Mouse (Mus musculus): Measurements from ENCODE around the gene Tob1.

Gene Tob1

DNA sequence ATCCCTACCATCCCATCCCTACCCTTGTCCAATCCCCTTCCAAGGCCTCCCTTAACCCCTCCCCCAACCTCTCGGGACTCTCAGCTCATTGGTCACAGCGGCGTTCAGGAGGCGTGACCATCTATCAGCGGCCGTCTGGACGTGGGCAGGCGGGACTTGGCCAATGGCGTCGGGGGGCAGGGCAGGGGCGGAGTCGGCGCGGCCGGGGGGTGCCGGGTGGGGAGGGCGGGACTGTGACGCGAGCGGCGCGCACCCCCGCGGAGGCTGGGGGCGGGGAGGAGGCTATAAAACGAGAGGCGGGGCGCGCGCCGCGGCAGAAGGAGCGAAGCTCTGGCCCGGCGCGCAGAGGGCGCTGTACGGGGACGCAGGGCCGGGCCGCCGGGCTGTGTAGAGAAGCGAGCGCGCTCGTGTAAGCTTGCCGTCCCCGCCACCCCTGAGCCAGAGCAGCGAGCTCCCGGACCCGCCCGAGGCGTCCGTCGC, at the start of gene Tob1:
Gene Tob1, plus strand, starts transcription at position 331 of the 480 bp plus-strand sequence.
- DNase-seq (ENCODE audit: extremely low read depth, low read depth, low spot score), result no peak

DNA sequence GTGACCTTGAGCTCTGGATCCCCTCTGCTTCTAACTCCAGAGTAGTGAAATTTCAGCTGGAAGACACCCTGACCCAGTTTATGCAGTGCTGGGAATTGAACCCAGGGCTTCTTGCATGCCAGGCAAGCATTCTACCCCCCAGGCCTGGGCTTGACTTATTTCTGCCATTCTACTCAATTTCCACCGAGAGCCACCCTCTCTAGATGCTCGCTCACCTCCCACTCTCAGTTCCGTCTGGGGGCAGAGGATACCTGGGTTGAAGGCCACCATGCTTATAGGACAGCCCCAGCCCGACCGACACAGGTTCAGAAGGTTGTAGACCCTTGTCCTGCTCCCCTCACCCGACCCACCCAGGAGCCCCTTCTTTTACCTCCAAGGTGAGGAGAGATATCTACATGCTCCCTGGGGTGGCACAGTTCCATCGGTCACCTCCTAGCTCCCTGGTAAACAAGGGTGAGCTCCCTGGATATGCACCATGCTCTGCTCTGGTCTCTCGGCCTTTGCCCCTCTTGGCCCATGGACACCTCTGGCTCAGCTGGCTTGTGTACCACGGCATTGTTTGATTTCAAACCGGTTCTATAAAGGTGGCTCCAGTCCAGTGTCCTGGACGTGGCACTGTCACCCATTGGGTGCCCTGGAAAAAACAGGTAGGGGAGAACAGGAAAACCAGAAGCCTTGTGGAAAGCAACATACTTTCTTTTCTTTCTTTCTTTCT, 49.2 kb upstream of the Tob1 start:
- no peak for DNase-seq (ENCODE audit: extremely low read depth, low read depth, low spot score)

DNA sequence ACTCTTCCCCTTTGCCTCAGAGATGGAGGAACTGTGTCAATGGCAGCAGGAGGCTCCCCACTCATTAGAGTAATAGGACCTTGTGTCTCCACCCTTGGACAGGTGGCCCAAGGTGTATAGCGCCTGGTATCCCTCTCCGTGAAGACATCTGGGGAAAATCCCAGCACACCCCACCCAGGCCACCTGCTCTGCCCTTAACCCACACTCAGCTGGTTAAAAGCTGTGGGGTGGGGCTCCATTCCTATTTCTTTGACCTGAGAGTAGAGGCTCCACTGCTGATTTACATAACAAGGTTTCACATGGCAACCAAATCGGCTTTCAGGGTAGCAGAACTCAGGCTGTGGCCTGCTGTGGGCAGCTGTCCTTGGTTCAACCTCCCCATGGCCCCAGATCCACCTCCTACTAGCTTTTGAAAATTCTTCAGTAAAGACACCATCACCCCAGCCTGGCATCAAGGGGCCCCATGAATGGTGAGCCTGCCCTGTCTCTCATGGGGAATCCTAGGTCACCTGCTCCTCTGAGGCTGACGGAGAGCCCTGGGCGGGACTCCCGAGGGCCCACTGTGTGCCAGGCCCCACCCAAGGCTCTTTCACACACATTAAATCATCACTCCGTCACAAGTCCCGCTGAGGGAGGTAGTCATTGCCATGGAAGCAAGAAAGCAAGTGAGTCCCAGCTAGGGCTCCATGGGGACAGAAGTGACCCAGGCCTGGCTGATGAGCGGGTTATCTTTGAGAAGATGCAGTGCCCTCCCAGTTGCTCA, 48.1 kb upstream of the Tob1 start:
- no peak for DNase-seq (ENCODE audit: extremely low read depth, low read depth, low spot score)

DNA sequence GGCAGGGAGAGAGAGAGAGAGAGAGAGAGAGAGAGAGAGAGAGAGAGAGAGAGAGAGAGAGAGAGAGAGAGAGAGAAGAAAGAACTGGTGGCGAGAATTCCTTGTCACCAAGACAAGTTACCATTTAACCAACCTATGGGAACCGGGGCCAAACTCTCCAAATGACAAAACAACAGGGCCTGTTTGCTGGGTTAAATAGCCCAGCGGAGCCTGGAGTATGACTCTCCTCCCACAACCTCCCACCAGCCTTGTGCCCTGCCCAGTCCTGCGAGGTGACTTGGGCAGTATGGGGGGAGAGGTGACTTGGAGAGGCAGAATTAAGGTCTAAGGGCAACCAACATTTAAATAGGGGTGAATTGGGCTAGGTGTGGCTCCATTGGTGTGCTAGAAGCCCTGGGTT, 45.5 kb upstream of the Tob1 start:
- DNase-seq (ENCODE audit: extremely low read depth, low read depth, low spot score), result no peak

DNA sequence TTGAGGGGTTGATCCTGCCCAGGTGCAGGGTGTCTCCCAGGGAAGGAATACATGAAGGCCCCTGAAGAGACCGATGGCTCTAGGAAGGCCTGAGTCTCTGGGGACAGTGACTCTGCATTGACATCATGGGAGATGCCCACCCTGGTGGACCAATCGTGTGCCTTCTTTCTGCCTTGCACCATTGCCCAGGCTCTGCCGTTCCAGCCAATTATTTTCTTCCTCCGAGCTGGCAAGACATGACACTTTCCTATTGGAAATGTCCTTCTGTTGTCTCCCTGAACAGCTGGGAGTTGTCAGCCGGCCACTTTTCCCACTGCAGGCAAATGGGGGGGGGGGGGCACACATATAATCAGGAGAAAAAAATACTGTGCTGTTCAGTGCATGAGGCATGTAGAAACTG, 43.0 kb upstream of the Tob1 start:
- no peak for DNase-seq (ENCODE audit: extremely low read depth, low read depth, low spot score)

DNA sequence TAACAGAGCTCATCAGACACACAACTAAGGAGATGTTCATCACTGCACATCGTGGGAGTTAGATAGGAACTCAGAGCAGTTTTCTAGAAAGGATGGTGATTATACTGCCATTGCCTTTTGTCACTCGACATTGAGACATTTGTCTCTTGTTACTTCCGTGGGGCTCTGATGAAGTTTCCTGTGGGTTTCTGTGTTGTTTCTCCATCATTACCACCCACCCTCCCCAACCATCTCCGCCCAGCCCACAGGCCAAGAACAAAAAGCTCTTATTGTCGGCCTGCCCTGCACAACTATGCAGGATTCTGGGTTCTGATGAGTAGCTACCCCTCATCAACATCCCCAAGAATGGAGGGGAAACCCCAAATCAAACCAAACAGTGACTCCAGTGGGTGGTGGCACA, 41.7 kb upstream of the Tob1 start:
- no peak for DNase-seq (ENCODE audit: extremely low read depth, low read depth, low spot score)

DNA sequence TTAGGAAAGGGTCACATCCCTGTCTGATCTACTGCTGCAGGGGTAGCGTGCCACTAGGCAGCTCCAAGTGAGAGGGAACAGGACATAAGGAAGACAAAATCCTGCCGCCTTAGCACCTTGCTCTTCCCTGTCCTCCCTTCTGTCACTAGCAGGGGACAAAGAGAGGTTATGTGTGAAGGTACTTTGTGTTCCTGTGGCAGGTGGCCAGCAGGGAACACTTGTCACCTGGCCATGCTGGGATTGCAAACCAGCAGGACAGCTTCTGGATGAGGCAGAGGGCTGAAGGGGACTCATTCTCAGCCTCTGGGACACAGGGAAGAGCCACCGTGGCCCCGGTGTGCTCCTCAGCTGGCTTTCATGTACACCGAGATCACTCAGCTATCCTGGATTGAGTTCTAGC, 39.6 kb upstream of the Tob1 start:
- no peak for DNase-seq (ENCODE audit: extremely low read depth, low read depth, low spot score)

DNA sequence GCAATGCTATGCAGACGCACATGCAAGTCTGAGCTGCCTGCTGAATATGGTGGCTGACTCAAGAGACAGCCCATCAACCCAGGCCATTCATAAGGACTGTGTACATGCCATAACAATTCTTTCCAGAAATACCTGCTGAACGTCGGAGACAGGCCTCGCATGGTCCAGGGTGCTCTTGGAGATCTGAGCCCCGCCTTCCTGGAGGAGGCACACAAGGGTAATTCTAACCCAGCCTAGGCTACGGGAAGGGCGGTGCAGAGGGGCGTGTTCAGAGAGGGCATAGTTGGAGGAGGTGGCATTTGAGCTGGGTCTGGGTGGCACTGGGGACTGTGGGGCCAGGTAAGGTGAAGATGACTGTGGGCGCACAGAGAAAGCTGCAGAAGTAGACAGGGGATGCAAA, 39.1 kb upstream of the Tob1 start:
- DNase-seq (ENCODE audit: extremely low read depth, low read depth, low spot score), result no peak

DNA sequence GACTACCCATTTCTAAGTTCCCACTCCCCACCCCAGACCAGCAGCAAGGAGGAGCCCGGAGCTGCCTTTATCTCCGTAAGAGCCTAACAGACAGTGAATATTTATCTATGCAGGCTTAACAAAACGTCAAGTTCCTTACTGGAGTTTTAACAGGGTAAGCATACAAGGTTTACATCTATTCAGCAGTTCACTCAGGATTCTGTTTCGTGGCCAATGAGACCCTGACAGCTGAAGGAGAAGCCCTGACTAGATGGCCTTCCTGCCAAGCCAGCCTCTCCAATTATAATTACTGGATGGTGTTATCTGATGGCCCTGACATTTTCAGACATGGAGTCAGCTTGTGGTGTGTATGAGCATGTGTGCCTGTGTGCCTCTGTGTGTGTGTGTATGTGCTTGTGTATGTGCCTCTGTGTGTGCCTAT, 37.5 kb upstream of the Tob1 start:
- DNase-seq (ENCODE audit: extremely low read depth, low read depth, low spot score), result no peak

DNA sequence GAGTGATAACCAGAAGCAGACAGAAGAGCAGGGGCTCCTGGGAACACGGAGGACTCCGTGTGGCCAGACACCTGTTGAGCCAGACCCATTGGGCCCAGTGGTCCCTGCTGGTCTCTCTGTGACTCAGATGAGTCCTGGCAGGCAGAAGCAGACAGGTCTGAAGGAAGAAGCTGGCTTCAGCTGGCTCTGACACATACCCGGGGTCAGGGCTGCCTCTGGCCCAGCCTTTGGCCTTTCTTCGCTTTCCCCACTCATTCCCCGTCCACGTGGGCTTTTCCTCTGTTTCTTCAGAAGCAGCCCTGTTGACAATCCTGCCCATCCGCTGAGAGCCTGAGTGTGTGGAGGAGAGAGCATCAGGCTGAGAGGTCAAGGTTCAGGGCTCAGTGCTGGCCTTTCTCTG, 36.0 kb upstream of the Tob1 start:
- no peak for DNase-seq (ENCODE audit: extremely low read depth, low read depth, low spot score)

DNA sequence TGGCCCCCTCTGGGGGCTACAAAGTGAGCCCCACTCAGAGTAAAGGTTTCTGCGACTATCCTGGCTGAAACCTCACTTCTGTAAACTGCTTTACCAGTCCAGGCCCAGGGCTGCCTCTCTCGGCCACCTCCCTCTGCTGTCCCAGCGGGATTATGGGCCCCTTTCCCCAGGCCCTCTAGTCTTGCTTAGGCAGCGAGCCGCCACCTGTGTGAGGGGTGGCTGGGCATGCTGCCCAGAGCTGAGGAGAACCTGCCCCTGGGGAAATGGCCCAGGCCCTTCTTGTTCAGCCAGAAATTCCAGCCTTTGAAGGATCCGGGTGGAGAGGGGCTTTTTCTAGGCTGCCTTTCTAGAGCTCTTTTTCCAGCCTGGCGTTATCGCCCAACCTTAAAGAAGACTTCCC, 35.6 kb upstream of the Tob1 start:
- DNase-seq (ENCODE audit: extremely low read depth, low read depth, low spot score), result no peak

DNA sequence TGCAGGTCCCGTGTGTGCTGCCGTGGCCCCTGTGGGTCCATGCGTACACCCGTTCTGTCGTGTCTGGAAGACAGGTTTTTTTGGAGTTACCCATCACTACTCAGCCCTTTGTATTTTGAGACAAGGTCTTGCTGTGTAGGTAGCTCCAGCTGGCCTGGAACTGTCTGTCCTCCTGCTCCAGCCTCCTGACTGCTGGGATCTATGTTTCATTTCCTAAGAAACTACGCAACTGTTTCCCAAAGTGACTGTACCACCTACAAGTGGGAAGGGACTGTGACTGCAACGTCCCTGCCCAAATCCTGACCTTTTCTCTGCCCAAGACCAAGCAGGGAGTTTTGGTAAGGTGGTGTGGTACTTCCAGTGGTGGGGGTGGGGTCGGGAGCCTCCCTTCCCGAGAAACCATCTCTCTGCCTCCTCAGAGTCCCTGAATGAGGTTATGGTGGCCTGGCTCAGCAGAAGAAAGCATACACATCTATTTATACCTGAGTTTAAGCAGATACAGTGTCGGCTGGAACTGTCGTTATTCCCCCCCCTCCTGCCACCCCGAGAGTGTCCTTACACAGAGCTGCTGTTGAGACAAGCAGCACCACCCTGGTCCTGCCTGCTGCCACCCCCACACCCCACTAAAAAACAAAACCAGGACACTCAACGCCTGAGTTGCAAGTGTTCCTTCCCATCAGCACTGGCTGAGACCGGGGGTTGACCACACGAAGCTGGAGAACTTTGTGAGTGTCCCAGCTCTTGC, 33.2 kb upstream of the Tob1 start:
- DNase-seq (ENCODE audit: extremely low read depth, low read depth, low spot score), result no peak

DNA sequence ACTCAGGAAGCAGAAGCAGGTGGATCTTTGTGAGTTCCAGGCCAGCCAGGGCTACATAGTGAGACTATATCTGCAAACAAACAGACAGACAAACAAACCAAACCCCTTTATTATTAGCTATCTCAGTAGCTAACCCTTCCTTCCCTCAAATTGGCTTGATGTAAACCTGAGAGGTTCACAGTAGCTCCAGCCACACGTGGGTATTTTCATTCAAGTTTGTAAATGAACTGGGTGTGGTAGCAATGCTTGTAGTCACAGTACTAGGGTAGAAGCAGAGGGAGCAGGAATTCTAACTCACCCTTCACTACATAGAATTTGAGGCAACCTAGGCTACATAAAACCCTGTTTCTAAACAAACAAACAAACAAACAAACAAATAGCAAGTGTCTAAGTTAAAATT, 31.5 kb upstream of the Tob1 start:
- DNase-seq (ENCODE audit: extremely low read depth, low read depth, low spot score), result no peak

DNA sequence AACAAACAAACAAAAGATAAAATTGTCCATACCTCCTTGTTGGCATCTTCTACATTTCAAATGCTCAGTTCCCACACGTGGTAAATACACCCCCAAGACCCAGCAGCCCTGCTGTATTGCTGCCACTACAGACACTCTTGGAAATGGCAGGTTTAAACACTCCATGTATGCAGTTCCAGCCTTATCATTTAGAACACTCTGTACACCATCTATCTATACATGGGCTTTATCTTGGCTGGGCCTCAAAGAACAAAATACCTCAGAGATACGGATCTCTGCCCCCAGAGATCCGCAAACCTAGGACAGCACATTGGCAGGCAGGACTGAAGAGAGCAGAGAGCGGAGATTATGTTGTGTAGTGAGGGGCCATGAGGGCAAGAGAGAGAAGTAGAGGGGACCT, 31.1 kb upstream of the Tob1 start:
- DNase-seq (ENCODE audit: extremely low read depth, low read depth, low spot score), result no peak

DNA sequence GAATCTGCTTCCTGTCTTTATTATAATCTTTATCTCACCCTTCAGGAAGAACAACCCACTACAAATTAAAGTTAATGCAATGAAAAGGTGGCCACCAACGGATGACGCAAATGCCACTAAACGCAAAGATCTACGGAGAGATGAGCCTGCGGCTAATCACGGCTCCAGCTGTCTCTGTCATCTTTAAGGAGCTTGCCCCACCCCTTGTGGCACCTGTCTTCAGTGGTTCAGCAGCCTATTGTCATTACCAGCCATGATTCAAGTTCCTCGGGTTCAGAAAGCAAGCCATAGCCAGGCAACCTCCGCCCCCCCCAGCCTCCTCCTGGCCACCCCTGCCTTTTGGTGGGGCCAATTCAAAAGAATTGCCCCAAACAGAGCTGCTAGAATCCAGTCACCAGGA, 29.6 kb upstream of the Tob1 start:
- DNase-seq (ENCODE audit: extremely low read depth, low read depth, low spot score), result no peak

DNA sequence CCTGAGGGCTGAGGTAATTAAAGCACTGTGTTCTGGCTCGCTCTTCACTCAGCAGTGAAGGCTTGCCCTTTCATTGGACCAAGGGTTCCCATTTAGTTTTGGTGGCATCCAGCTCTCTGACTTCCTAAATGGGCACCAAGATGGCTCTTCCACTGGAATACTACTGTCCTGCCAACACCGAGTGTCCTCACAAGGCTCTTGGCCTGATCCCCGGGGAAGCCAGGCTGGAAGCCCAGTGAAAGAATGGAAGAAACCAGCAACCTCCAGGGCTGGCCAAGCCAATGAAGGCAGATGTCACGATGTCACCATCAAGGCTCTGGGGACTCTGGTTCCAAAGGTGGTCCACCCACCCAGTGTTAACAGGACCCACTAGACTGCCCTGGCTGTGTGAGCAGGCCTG, 28.5 kb upstream of the Tob1 start:
- no peak for DNase-seq (ENCODE audit: extremely low read depth, low read depth, low spot score)

DNA sequence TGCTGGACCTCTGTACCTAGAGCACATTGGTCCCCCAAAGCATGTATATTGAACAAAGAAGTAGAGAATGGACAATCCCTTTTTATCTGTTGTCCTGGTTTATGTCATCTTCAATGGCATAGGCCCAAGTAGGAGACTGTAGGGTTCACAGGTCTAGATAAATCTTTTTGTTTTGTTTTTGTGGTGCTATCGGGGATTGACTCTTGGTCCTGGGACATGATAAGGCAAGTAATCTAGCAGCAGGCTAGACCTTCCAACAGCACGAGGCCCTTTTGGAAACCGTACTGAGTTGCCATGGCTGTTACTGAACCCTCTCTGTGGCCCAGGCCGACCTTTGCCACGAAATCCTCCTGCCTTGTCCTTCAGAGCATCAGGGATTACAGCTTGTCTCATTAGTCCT, 28.1 kb upstream of the Tob1 start:
- DNase-seq (ENCODE audit: extremely low read depth, low read depth, low spot score), result no peak

DNA sequence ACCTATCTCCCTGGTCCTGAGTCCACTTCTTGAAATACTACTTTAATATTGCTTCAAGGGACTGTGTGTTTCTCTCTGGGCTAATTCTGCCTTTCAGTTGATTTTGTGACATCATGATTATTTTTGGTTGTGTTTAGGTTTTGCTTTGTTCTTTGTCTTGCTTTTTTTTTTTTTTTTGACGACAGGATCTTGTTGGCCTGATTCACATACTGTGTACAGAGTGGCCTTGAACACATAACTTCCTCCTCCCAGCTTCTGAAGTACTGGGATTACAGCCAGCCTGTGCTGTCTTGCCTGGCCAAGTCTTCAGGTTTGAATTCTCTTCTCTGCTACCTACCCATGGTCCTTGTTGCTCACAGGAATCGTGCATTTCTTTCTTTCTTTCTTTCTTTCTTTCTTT, 27.6 kb upstream of the Tob1 start:
- DNase-seq (ENCODE audit: extremely low read depth, low read depth, low spot score), result no peak

DNA sequence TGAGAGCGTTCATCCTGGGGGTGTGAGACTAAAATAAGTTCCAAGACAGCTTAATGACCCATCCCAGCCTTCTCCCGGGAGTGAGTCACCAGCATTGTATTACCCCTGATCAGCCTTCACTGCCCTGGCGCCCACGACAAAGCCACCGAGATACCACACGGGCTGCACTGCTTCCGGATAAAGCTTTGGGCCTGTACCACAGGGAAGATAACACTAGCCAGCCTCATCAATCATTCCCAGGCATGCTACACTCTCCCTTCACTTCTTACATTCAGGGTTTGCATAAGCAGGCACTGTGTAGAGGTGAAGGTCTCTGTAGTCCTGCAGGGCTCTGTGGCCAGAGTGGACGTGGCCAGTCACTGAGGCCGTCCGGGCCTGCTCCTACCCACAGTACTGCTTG, 21.7 kb upstream of the Tob1 start:
- DNase-seq (ENCODE audit: extremely low read depth, low read depth, low spot score), result no peak

DNA sequence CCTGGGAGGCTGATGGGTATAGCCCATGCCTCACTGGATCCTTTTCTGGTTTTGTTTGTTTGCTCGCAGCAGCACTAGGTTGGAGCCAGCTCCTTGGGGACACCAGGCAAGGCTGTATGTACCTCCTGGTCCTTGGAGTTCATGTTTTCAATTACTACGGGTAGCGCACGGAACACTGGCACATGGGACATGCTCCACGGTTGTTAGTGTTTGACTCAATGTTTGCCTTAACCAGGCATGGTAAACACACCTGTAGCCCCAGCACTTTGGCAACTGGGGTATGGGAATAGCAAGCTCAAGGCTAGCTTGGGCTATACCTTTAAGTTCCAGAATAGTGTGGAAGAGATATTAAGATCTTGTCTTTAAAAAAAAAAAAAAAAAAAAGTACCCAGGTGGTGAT, 20.6 kb upstream of the Tob1 start:
- DNase-seq (ENCODE audit: extremely low read depth, low read depth, low spot score), result no peak

DNA sequence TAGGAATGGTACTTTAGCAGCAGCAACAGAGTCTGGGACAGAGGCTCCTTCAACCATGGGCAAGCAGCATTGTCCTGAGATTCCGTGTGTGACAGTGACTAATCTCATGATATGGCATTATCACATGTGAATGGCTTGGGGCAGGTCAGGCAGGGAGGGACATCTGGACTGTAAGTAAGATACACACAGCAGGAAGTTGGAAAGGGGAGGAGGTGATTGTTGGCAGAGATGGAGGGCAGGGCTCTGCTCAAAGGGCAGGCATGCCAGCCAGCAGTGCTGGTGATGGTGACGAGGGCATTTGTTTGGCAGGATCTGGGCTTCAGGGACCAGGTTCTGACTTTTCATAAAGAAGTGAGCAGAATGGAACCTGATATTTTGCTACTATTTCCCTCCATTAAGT, 18.1 kb upstream of the Tob1 start:
- no peak for DNase-seq (ENCODE audit: extremely low read depth, low read depth, low spot score)

DNA sequence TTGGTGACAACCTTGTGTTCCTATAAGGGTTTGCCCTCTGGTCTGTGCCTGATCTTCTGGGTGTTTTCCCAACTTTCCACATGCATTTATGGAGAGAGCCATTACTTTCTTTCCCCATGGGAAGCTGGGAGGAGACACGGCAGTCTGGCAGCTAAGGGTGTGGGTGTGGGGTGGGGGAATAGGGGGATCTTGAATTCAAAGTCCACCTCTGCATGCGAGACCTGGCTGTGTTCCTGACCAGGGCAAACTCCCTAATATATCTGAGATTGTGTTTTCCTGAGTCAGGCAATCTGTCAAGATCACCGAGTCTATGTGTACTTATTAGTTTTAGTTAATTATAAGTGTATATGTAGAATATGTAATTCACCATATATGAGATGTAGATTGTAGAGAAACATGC, 14.9 kb upstream of the Tob1 start:
- DNase-seq (ENCODE audit: extremely low read depth, low read depth, low spot score), result no peak

All from fat pad, adult 2 months (tissue).